Mouse (Mus musculus) testis, adult 10 weeks (tissue): ENCODE data around the gene Zfp39. TPM values are rescaled to one million over a fixed set of nuclear protein-coding genes. Genes with fewer than 3 reads are reported as not detected.

Experiments used
- polyA plus RNA-seq: library from polyadenylated mRNA; stranded (reverse); fragments of 350-450 nt; fragmentation: Illumina TruSeq; extraction: RNeasy Lipid Tissue Mini Kit (QIAGEN cat#74804); gene quantifications from one replicate; pipeline ENCODE4 v1.2.3, GENCODE M21; 2014; ENCODE audit warnings: low read depth, low replicate concordance

Gene Zfp39
- polyA plus RNA-seq, result 121 TPM

GRCm38 (mm10) chr11:58903511-58904409 lies at the start of gene Zfp39:
Gene Zfp39, minus strand, starts transcription at chr11:58904225.

GRCm38 (mm10) chr11:58948542-58949479 lies 44.8 kb upstream of the Zfp39 start, which contains the start of gene Hist3h2ba:
Gene Hist3h2ba, plus strand, starts transcription at chr11:58948920.

GRCm38 (mm10) chr11:58938322-58939087 lies 34.5 kb upstream of the Zfp39 start, which contains the start of gene Rnf187:
Gene Rnf187, minus strand, starts transcription at chr11:58938916.

GRCm38 (mm10) chr11:58917745-58918366 lies 13.8 kb upstream of the Zfp39 start, which contains the start of gene Btnl10:
Gene Btnl10, plus strand, starts transcription at chr11:58917908.

GRCm38 (mm10) chr11:58867039-58867953 lies 36.7 kb downstream of the Zfp39 start, which contains the start of gene 2810021J22Rik:
Gene 2810021J22Rik, plus strand, starts transcription at chr11:58867216.

GRCm38 (mm10) chr11:58846919-58847461 lies 57.0 kb downstream of the Zfp39 start, which contains the start of gene Gm12258:
Gene Gm12258, plus strand, starts transcription at chr11:58847158.

GRCm38 (mm10) chr11:58838951-58839350 lies 65.1 kb downstream of the Zfp39 start, which contains the start of gene Olfr311:
Gene Olfr311, plus strand, starts transcription at chr11:58839251.

Other genes with a start within 250 kb of the Zfp39 start
- not detected for gene Olfr322, start 245.4 kb downstream of the Zfp39 start, polyA plus RNA-seq
- not detected for gene Olfr320, start 223.1 kb downstream of the Zfp39 start, polyA plus RNA-seq
- not detected for gene Olfr319, start 205.1 kb downstream of the Zfp39 start, polyA plus RNA-seq
- not detected for gene Olfr318, start 180.2 kb downstream of the Zfp39 start, polyA plus RNA-seq
- gene Olfr317, start 165.0 kb downstream of the Zfp39 start, polyA plus RNA-seq, result 0.21 TPM
- 1.7 TPM for gene Olfr316, start 151.5 kb downstream of the Zfp39 start, polyA plus RNA-seq
- gene Olfr315, start 131.0 kb downstream of the Zfp39 start, polyA plus RNA-seq, result not detected
- gene Olfr314, start 121.3 kb downstream of the Zfp39 start, polyA plus RNA-seq, result not detected
- gene Fam183b, start 102.3 kb downstream of the Zfp39 start, polyA plus RNA-seq, result 197 TPM
- gene Olfr313, start 89.2 kb downstream of the Zfp39 start, polyA plus RNA-seq, result not detected
- 0.06 TPM for gene Olfr312, start 75.0 kb downstream of the Zfp39 start, polyA plus RNA-seq
- not detected for gene Olfr311, start 65.0 kb downstream of the Zfp39 start, polyA plus RNA-seq
- 3.4 TPM for gene Gm12258, start 57.1 kb downstream of the Zfp39 start, polyA plus RNA-seq
- gene 2810021J22Rik, start 37.0 kb downstream of the Zfp39 start, polyA plus RNA-seq, result 7.0 TPM
- gene Btnl10, start 13.7 kb upstream of the Zfp39 start, polyA plus RNA-seq, result 11.0 TPM
- gene Rnf187, start 34.7 kb upstream of the Zfp39 start, polyA plus RNA-seq, result 20.1 TPM
- not detected for gene Hist3h2ba, start 44.7 kb upstream of the Zfp39 start, polyA plus RNA-seq
- 8.3 TPM for gene Hist3h2a, start 50.5 kb upstream of the Zfp39 start, polyA plus RNA-seq
- gene Trim17, start 50.5 kb upstream of the Zfp39 start, polyA plus RNA-seq, result 32.5 TPM
- 6.4 TPM for gene Trim11, start 73.9 kb upstream of the Zfp39 start, polyA plus RNA-seq
- 0.06 TPM for gene Obscn, start 232.2 kb upstream of the Zfp39 start, polyA plus RNA-seq